Mouse (Mus musculus): ENCODE results near the gene Cux2. TPM values are rescaled to one million over a fixed set of nuclear protein-coding genes. Genes with fewer than 3 reads are reported as not detected.
A peak's percentile ranks its signal among the peaks of the same experiment; 100 is the strongest.
"Not testable (repeated sequence)": the region's sequence is repeated elsewhere in the genome, so short reads cannot be mapped to it uniquely, and the experiment has no call there.

Gene Cux2
- polyA plus RNA-seq, 1 experiment from 2014 or later = 1.5 TPM

GRCm38 (mm10) chr5:121848035-121848519 lies 201.8 kb downstream of the Cux2 start:
- Histone ChIP-seq H3K4me3 (ENCODE audit: low read depth, low read length) (peak overlapping the region; percentile 89), H3K4me2 (replicated peaks; ENCODE audit: low read depth) (peak overlapping the region; percentile 78), H3K9me3 (ENCODE audit: control insufficient read depth) (no peaks in the 10 kb centered on the region), H3K27me3 (replicated peaks; ENCODE audit: control insufficient read depth, insufficient read depth, low read length) (no peaks in the 10 kb centered on the region), H3K36me3 (ENCODE audit: control insufficient read depth, insufficient read depth) (peaks cover 17% of the 10 kb centered on the region), H3K27ac (ENCODE audit: low read depth, low read length) (peak overlapping the region; percentile 89), H3K9ac (ENCODE audit: low read depth, low read length) (peak overlapping the region; percentile 55), H3K4me1 (replicated peaks; ENCODE audit: control insufficient read depth, insufficient read depth, low read length) (0 out of 2 replicates have a peak, but pooled peaks cover 5% of the 10 kb centered on the region)
- TF ChIP-seq CTCF (IDR thresholded peaks at IDR 0.05; ENCODE audit: low read depth) = peak; percentile 64
- WGBS = under 1% methylated on average over 17 of the region's 17 CpGs
- ATAC-seq = no peak

DNA sequence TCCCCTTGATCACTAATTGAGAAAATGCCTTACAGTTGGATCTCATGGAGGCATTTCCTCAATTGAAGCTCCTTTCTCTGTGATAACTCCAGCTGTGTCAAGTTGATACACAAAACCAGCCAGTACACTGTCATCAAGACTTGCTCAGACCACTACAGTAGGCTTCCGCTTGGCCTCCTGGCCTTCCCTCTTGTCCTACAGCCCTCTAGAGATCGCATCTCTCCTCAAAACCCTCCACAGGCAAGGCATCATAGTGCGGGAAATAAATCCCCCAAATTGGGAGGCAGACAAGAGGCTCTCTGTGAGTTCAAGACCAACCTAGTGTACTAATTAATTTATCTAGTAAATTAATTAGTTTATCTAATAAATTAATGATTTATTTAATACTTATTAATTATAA lies 202.6 kb downstream of the Cux2 start:
- ATAC-seq; H3K9ac ChIP-seq (ENCODE audit: low read depth, low read length); H3K4me1 ChIP-seq (replicated peaks; ENCODE audit: control insufficient read depth, insufficient read depth, low read length); H3K4me2 ChIP-seq (replicated peaks; ENCODE audit: low read depth); H3K4me3 ChIP-seq (ENCODE audit: low read depth, low read length); H3K36me3 ChIP-seq (ENCODE audit: control insufficient read depth, insufficient read depth); H3K27ac ChIP-seq (ENCODE audit: low read depth, low read length); H3K9me3 ChIP-seq (ENCODE audit: control insufficient read depth); H3K27me3 ChIP-seq (replicated peaks; ENCODE audit: control insufficient read depth, insufficient read depth, low read length): not testable (repeated sequence)
- 84% methylated on average over 3 of the region's 3 CpGs for WGBS

GRCm38 (mm10) chr5:121846322-121846721 lies 203.6 kb downstream of the Cux2 start:
- H3K4me3 ChIP-seq (ENCODE audit: low read depth, low read length) = no peak overlapping the region
- H3K9ac ChIP-seq (ENCODE audit: low read depth, low read length) = no peak overlapping the region
- WGBS = 72% methylated on average over 11 of the region's 11 CpGs
- no peak overlapping the region for H3K27ac ChIP-seq (ENCODE audit: low read depth, low read length)
- no peaks in the 10 kb centered on the region; the same call in 1 of the 2 replicates for H3K36me3 ChIP-seq (ENCODE audit: control insufficient read depth, insufficient read depth)
- H3K4me2 ChIP-seq (replicated peaks; ENCODE audit: low read depth) = no peak overlapping the region
- no peaks in the 10 kb centered on the region for H3K9me3 ChIP-seq (ENCODE audit: control insufficient read depth)
- no peak for TF ChIP-seq CTCF (IDR thresholded peaks at IDR 0.05; ENCODE audit: low read depth)
- no peaks in the 10 kb centered on the region for H3K27me3 ChIP-seq (replicated peaks; ENCODE audit: control insufficient read depth, insufficient read depth, low read length)
- H3K4me1 ChIP-seq (replicated peaks; ENCODE audit: control insufficient read depth, insufficient read depth, low read length) = 0 out of 2 replicates have a peak, but pooled peaks cover 5% of the 10 kb centered on the region
- no peak for ATAC-seq

DNA sequence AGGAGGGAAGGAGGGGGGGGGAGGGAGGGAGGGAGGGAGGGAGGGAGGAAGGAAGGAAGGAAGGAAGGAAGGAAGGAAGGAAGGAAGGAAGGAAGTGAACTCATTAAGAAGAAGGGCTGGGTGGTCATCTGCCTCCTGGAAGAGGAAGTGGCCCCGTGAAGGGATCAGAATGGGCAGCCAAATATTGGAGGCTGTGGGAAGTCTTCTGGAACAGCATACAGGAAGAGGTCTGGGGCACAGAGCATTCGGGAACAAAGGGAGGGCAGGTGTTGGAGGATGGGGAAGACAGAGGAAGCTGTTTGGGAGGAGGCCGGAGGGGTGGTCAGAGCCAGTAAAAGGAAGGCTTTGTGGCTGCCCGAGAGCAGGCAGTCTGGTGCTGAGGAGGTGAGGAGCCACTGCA lies 204.5 kb downstream of the Cux2 start:
- TF ChIP-seq CTCF (IDR thresholded peaks at IDR 0.05; ENCODE audit: low read depth) = no peak
- Histone ChIP-seq H3K4me1 (replicated peaks; ENCODE audit: control insufficient read depth, insufficient read depth, low read length) (0 out of 2 replicates have a peak, but pooled peaks cover 3% of the 10 kb centered on the region), H3K9me3 (ENCODE audit: control insufficient read depth) (no peaks in the 10 kb centered on the region), H3K36me3 (ENCODE audit: control insufficient read depth, insufficient read depth) (no peaks in the 10 kb centered on the region), H3K27ac (ENCODE audit: low read depth, low read length) (0 out of 2 replicates have a peak overlapping the region, but pooled peaks have one; percentile 1), H3K4me3 (ENCODE audit: low read depth, low read length) (no peak overlapping the region), H3K27me3 (replicated peaks; ENCODE audit: control insufficient read depth, insufficient read depth, low read length) (no peaks in the 10 kb centered on the region), H3K9ac (ENCODE audit: low read depth, low read length) (no peak overlapping the region), H3K4me2 (replicated peaks; ENCODE audit: low read depth) (no peak overlapping the region)
- WGBS = 34% methylated on average over 4 of the region's 4 CpGs
- no peak for ATAC-seq

DNA sequence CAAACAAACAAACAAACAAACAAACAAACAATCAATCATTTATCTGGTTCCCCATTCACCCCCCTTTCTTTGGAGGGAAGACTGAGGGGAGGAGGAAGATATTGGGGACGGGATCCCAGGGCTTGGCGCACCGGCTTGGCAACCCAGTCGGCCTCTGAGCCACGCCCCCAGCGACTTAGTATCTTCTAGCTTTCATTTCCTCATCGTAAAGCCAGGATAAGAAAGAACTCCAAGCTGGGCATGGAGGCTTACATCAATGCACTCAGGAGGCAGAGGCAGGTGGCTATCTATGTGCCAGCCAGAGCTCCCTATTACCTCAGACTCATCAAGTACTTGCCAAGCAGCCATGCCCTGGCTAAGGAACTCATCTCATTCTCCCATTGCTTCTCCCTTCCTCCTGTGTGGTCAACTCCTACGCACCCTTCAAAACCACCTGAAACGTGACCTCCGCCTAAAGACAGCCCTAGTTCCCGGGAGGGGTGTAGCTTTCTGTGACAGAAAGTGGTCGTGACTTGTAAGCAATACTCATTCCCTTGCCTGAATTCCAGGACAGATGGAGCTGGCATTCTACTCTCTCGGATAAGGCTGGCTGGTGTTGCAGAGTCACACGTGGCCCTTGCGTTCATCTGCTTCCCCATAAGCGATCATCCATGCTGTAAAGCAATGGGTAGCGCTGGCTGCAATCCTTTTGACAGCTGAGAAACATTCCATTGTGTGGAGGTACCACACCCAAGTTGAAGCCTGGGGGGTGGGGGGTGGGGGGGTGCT lies 206.6 kb downstream of the Cux2 start:
- peak overlapping the region; percentile 48; the same call in 1 of the 2 replicates for H3K9ac ChIP-seq (ENCODE audit: low read depth, low read length)

DNA sequence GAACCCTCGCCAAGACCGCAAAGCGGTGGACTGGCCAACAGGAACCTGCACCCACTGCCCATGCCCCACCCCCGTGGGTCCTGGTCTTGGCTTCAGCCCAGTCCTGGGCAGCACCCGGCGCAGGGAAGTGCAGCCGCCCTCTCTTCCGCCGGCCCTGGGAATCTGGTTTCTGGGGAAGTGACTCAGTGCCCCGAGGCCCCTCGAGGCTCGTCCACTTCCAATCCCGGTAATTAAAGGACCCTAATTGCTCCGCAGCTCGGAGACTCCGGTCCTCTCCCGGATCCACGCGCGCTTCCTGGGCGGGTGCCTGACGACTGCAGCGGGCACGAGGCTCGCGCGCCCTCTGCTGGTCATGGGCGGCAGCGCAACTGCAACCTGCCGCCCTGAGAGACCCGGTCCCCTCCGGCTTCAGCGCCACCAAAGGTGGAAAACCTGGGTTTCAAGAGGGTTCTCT lies 207.2 kb downstream of the Cux2 start:
- Histone ChIP-seq H3K4me3 (ENCODE audit: low read depth, low read length) (peak overlapping the region; percentile 47), H3K36me3 (ENCODE audit: control insufficient read depth, insufficient read depth) (no peaks in the 10 kb centered on the region), H3K4me1 (replicated peaks; ENCODE audit: control insufficient read depth, insufficient read depth, low read length) (no peaks in the 10 kb centered on the region), H3K4me2 (replicated peaks; ENCODE audit: low read depth) (peak overlapping the region; percentile 80), H3K27ac (ENCODE audit: low read depth, low read length) (no peak overlapping the region; the same call in 1 of the 2 replicates), H3K9ac (ENCODE audit: low read depth, low read length) (peak overlapping the region; percentile 48), H3K9me3 (ENCODE audit: control insufficient read depth) (no peaks in the 10 kb centered on the region), H3K27me3 (replicated peaks; ENCODE audit: control insufficient read depth, insufficient read depth, low read length) (no peaks in the 10 kb centered on the region)
- TF ChIP-seq CTCF (IDR thresholded peaks at IDR 0.05; ENCODE audit: low read depth) = peak; percentile 99
- under 1% methylated on average over 33 of the region's 33 CpGs for WGBS
- ATAC-seq = peak; percentile 62

More for the DNA sequence above, 206.6 kb downstream of the Cux2 start:
- Histone ChIP-seq H3K9me3 (ENCODE audit: control insufficient read depth) (no peaks in the 10 kb centered on the region), H3K36me3 (ENCODE audit: control insufficient read depth, insufficient read depth) (no peaks in the 10 kb centered on the region), H3K27me3 (replicated peaks; ENCODE audit: control insufficient read depth, insufficient read depth, low read length) (no peaks in the 10 kb centered on the region), H3K27ac (ENCODE audit: low read depth, low read length) (no peak overlapping the region; the same call in 1 of the 2 replicates), H3K4me1 (replicated peaks; ENCODE audit: control insufficient read depth, insufficient read depth, low read length) (no peaks in the 10 kb centered on the region), H3K4me2 (replicated peaks; ENCODE audit: low read depth) (peak overlapping the region; percentile 80), H3K4me3 (ENCODE audit: low read depth, low read length) (peak overlapping the region; percentile 47)
- WGBS = 13% methylated on average over 17 of the region's 17 CpGs
- TF ChIP-seq CTCF (IDR thresholded peaks at IDR 0.05; ENCODE audit: low read depth) = no peak
- ATAC-seq = peak; percentile 50

All from intestine, postnatal 0 days (tissue).